Mouse (Mus musculus) small intestine, adult 2 months (tissue): ENCODE data around the gene Dusp12.

Experiments used
- CTCF ChIP-seq: fragments of 200-500 bp; IDR thresholded peaks from 2 replicates; pipeline ENCODE4 v1.5.1; 2012; ENCODE audit warnings: low read depth, mild to moderate bottlenecking, control low read depth, inconsistent platforms, low read length, moderate library complexity, mixed read lengths; ENCODE audit not compliant: insufficient replicate concordance, insufficient read length; ENCODE audit errors: extremely low read depth
- POLR2A ChIP-seq: fragments of 200-500 bp; IDR thresholded peaks from 2 replicates; pipeline ENCODE4 v1.6.1; 2012; ENCODE audit warnings: low read depth, mild to moderate bottlenecking, control low read depth, inconsistent platforms, low read length, moderate library complexity

GRCm38 (mm10) chr1:170933386-170933920, 48.1 kb upstream of the Dusp12 start:
- TF ChIP-seq CTCF (no peak), POLR2A (no peak)
